Mouse (Mus musculus) brain, embryonic 14.5 days (tissue): Measurements from ENCODE around the gene Xkr7.

Experiments used
- CTCF ChIP-seq: fragments of 200-500 bp; IDR thresholded peaks from 2 replicates; pipeline ENCODE4 v1.5.1; 2012; ENCODE audit warnings: inconsistent platforms, mild to moderate bottlenecking, moderate library complexity, borderline replicate concordance; ENCODE audit not compliant: insufficient read depth, insufficient read length; ENCODE audit errors: extremely low read depth
- POLR2A ChIP-seq: fragments of 200-500 bp; IDR thresholded peaks from 2 replicates; pipeline ENCODE4 v1.6.1; 2012; ENCODE audit warnings: mild to moderate bottlenecking, inconsistent platforms, borderline replicate concordance; ENCODE audit not compliant: poor library complexity, insufficient read depth, insufficient read length, severe bottlenecking; ENCODE audit errors: extremely low read depth

- TF ChIP-seq POLR2A (no peak), CTCF (no peak)
Observed at GRCm38 (mm10) chr2:153009192-153009973, 22.3 kb upstream of the Xkr7 start.
